ENCODE assay signal across 25 mouse cellular contexts in the genomic region with DNA sequence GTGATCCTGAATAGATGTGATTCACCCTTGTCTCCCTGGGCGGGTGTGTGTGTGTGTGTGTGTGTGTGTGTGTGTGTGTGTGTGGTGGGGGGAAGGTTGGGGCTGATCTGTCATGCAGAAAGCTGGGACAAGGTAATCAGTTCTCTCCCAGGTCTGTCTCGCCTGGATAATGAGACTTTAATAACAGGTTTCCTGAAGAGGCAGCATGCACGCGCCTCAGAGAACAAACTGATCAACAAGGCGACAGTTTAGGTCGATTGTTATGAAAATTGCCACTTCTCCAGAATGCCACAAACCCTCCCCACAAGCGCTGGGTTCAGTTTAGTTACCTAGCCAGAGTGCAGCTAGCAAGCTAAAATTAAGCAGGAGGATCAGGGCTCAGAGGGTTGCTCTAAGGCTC. TPM values are rescaled to one million over a fixed set of nuclear protein-coding genes. Genes with fewer than 3 reads are reported as not detected.
DNase-seq lines count a peak whose midpoint lies in the region; ATAC-seq and TF ChIP-seq lines count a peak whose summit lies in the region.
"Had no signal": no experiment of that assay in that cellular context is flagged by ENCODE, and none has a peak within 500 bp of the region (broad histone marks: within the 10 kb centered on the region; RNA-seq: fewer than 3 reads in every experiment).

No protein-coding gene starts in this region.

- no peak for ATAC-seq in heart, embryonic 15.5 days (replicated peaks; ENCODE audit: insufficient number of reproducible peaks, insufficient read depth, low FRiP score, low read depth)
- no peak for ATAC-seq in neural tube, embryonic 15.5 days (ENCODE audit: low FRiP score)
- peak; percentile 47; the same call in 1 of the 2 replicates for ATAC-seq in forebrain, embryonic 15.5 days (replicated peaks)
- ATAC-seq: intestine, embryonic 15.5 days had no signal

- no peaks in the 10 kb centered on the region for H3K36me3 ChIP-seq in heart, embryonic 15.5 days
- H3K36me3 ChIP-seq in heart, adult 2 months (ENCODE audit: control insufficient read depth, insufficient read depth, low read length) = no peaks in the 10 kb centered on the region
- no peaks in the 10 kb centered on the region for H3K36me3 ChIP-seq in neural tube, embryonic 15.5 days
- no peaks in the 10 kb centered on the region for H3K36me3 ChIP-seq in forebrain, embryonic 15.5 days
- H3K36me3 ChIP-seq: heart, embryonic 12.5 days; intestine, embryonic 15.5 days had no signal

- no peak overlapping the region for H3K9ac ChIP-seq in heart, embryonic 15.5 days
- H3K9ac ChIP-seq in heart, adult 2 months (ENCODE audit: low read depth, low read length) = no peak overlapping the region
- no peak overlapping the region for H3K9ac ChIP-seq in neural tube, embryonic 15.5 days (replicated peaks)
- no peak overlapping the region for H3K9ac ChIP-seq in forebrain, embryonic 15.5 days (replicated peaks)
- H3K9ac ChIP-seq: heart, embryonic 12.5 days; intestine, embryonic 15.5 days had no signal

- TF ChIP-seq CTCF in heart, adult 2 months (IDR thresholded peaks at IDR 0.05) = no peak

- TF ChIP-seq POLR2A in heart, adult 2 months (IDR thresholded peaks at IDR 0.05; ENCODE audit: insufficient read depth, low read depth, low read length) = no peak

- H3K27me3 ChIP-seq in heart, embryonic 15.5 days = 0 out of 2 replicates have a peak, but pooled peaks cover 7% of the 10 kb centered on the region
- no peaks in the 10 kb centered on the region for H3K27me3 ChIP-seq in heart, adult 2 months (ENCODE audit: control insufficient read depth, insufficient read depth, low read length)
- H3K27me3 ChIP-seq in neural tube, embryonic 15.5 days (replicated peaks) = no peaks in the 10 kb centered on the region
- H3K27me3 ChIP-seq in forebrain, embryonic 15.5 days = no peaks in the 10 kb centered on the region
- H3K27me3 ChIP-seq: intestine, embryonic 15.5 days had no signal

- no peaks in the 10 kb centered on the region for H3K79me2 ChIP-seq in heart, adult 2 months (replicated peaks; ENCODE audit: control insufficient read depth, insufficient read depth, low read length)

- 0 out of 2 replicates have a peak overlapping the region, but pooled peaks have one; percentile 13 for H3K27ac ChIP-seq in heart, embryonic 15.5 days
- no peak overlapping the region for H3K27ac ChIP-seq in heart, adult 2 months
- 0 out of 2 replicates have a peak overlapping the region, but pooled peaks have one; percentile 19 for H3K27ac ChIP-seq in neural tube, embryonic 15.5 days (replicated peaks)
- H3K27ac ChIP-seq in forebrain, embryonic 15.5 days (replicated peaks) = peak overlapping the region; percentile 38; the same call in 1 of the 2 replicates
- H3K27ac ChIP-seq: gastrocnemius, adult 2 months; intestine, embryonic 15.5 days; left cerebral cortex, adult 2 months had no signal

- no peak overlapping the region for H3K4me3 ChIP-seq in heart, embryonic 15.5 days
- no peak overlapping the region for H3K4me3 ChIP-seq in heart, adult 2 months
- no peak overlapping the region for H3K4me3 ChIP-seq in neural tube, embryonic 15.5 days (replicated peaks)
- H3K4me3 ChIP-seq in forebrain, embryonic 15.5 days = no peak overlapping the region
- H3K4me3 ChIP-seq: gastrocnemius, adult 2 months; heart, embryonic 12.5 days; intestine, embryonic 15.5 days; left cerebral cortex, adult 2 months had no signal

- H3K4me1 ChIP-seq in heart, embryonic 15.5 days (replicated peaks) = peaks cover 9% of the 10 kb centered on the region
- H3K4me1 ChIP-seq in heart, adult 2 months (ENCODE audit: control insufficient read depth, insufficient read depth, low read length) = no peaks in the 10 kb centered on the region
- H3K4me1 ChIP-seq in neural tube, embryonic 15.5 days = peaks cover 9% of the 10 kb centered on the region
- H3K4me1 ChIP-seq in forebrain, embryonic 15.5 days = peaks cover 26% of the 10 kb centered on the region
- H3K4me1 ChIP-seq: intestine, embryonic 15.5 days had no signal

- H3K4me2 ChIP-seq in heart, embryonic 15.5 days = no peak overlapping the region
- H3K4me2 ChIP-seq in neural tube, embryonic 15.5 days = no peak overlapping the region
- H3K4me2 ChIP-seq in forebrain, embryonic 15.5 days (replicated peaks) = no peak overlapping the region
- H3K4me2 ChIP-seq: heart, embryonic 12.5 days; intestine, embryonic 15.5 days; liver, embryonic 11.5 days had no signal

- 64% methylated on average over 7 of the region's 7 CpGs for WGBS in heart, embryonic 15.5 days
- 71% methylated on average over 7 of the region's 7 CpGs for WGBS in heart, adult 2 months
- 52% methylated on average over 7 of the region's 7 CpGs for WGBS in neural tube, embryonic 15.5 days
- WGBS in forebrain, embryonic 15.5 days = 20% methylated on average over 7 of the region's 7 CpGs

- TF ChIP-seq EP300 in heart, adult 2 months (IDR thresholded peaks at IDR 0.05; ENCODE audit: insufficient read depth, low read depth, low read length) = no peak

- no peak for DNase-seq in heart, adult 2 months
- DNase-seq in neural tube, embryonic 10.5 days (ENCODE audit: extremely low spot score, low spot score) = no peak
- DNase-seq in embryo, embryonic 11 days = no peak
- DNase-seq in cerebellum, adult 11 months = no peak
- DNase-seq: adrenal gland, postnatal 10 days; B cell, adult 2 months; cerebellum, adult 18-20 months; cerebellum, postnatal 25 days; gastrocnemius, adult 2 months; heart, postnatal 36 days; kidney, postnatal 36 days; layer of hippocampus, adult 9-11 months; lung, adult 18-20 months; lung, postnatal 14 days; right cerebral cortex, postnatal 25 days; thymus, adult 2 months had no signal

- intact Hi-C loops in heart, adult 2 months (cut with DNase I) = no loop called here

- no peaks in the 10 kb centered on the region for H3K9me3 ChIP-seq in heart, embryonic 15.5 days (replicated peaks)
- no peaks in the 10 kb centered on the region for H3K9me3 ChIP-seq in neural tube, embryonic 15.5 days (replicated peaks)
- no peaks in the 10 kb centered on the region for H3K9me3 ChIP-seq in forebrain, embryonic 15.5 days
- H3K9me3 ChIP-seq: heart, embryonic 12.5 days; intestine, embryonic 15.5 days had no signal

RNA-seq across cellular contexts. Expression of gene Gm45623, which starts 40.8 kb away (rescaled TPM):
- 0.24 TPM in 1 of 2 replicates, not detected in the other for polyA plus RNA-seq in heart, embryonic 15.5 days (2015; fragmentation: Nextera tagmentation; extraction: Ambion mirVana)
- not detected for total RNA-seq in heart, adult 2 months (2021)
- not detected in 2 replicates for polyA plus RNA-seq in heart, adult 2 months (2012; rRNA removed)
- polyA plus RNA-seq in neural tube, embryonic 15.5 days (2015; fragmentation: Nextera tagmentation; extraction: Ambion mirVana) = 2.1 and 2.7 TPM in 2 replicates
- polyA plus RNA-seq in forebrain, embryonic 15.5 days (2015; fragmentation: Nextera tagmentation; extraction: Ambion mirVana) = 0.74 and 0.98 TPM in 2 replicates
- total RNA-seq: gastrocnemius, adult 2 months; heart, postnatal 36 days; megakaryocyte-erythroid progenitor cell, adult 5-6 weeks had no signal
- polyA plus RNA-seq: limb, embryonic 11.5 days; liver, embryonic 11.5 days; thymus, adult 2 months had no signal
